Mouse (Mus musculus) spleen, adult 18-20 months (tissue): Measurements from ENCODE around the gene Trem1.

Experiments
- DNase-seq, 2 experiments: peaks; one replicate each; pipeline ENCODE4 v3.0.0; 2022; ENCODE audit warnings: mixed read lengths in 2 of 2

Trem1 gene

GRCm38 (mm10) chr17:48232518-48232917 lies at the start of gene Trem1:
Gene Trem1 (plus strand): TSS chr17:48232768.
- DNase-seq, result peak; percentile 10 to 11

- no peak for DNase-seq
Measured at GRCm38 (mm10) chr17:48185252-48185651, 47.3 kb upstream of the Trem1 start.

- no peak for DNase-seq
Measured at GRCm38 (mm10) chr17:48192366-48192765, 40.2 kb upstream of the Trem1 start.

GRCm38 (mm10) chr17:48203086-48203485 lies 29.5 kb upstream of the Trem1 start:
- no peak for DNase-seq

- DNase-seq, result no peak
Measured at GRCm38 (mm10) chr17:48212596-48212995, 20.0 kb upstream of the Trem1 start.

- no peak for DNase-seq
Measured at GRCm38 (mm10) chr17:48213511-48213910, 19.1 kb upstream of the Trem1 start.

GRCm38 (mm10) chr17:48215429-48215828 lies 17.1 kb upstream of the Trem1 start:
- DNase-seq, result no peak

GRCm38 (mm10) chr17:48230680-48231079 lies 1.9 kb upstream of the Trem1 start:
- DNase-seq, result no peak

GRCm38 (mm10) chr17:48233789-48234188 lies 1.2 kb downstream of the Trem1 start:
- no peak for DNase-seq

GRCm38 (mm10) chr17:48234550-48234949 lies 2.0 kb downstream of the Trem1 start:
- DNase-seq, result no peak

- DNase-seq, result no peak
Measured at GRCm38 (mm10) chr17:48235773-48236370, 3.3 kb downstream of the Trem1 start.

GRCm38 (mm10) chr17:48237621-48238020 lies 5.1 kb downstream of the Trem1 start:
- DNase-seq, result no peak

- DNase-seq, result no peak
Measured at GRCm38 (mm10) chr17:48247221-48247928, 14.8 kb downstream of the Trem1 start, which contains the start of gene Trem3. Gene Trem3 (plus strand): TSS chr17:48247777.

GRCm38 (mm10) chr17:48249039-48249438 lies 16.5 kb downstream of the Trem1 start:
- DNase-seq, result no peak

GRCm38 (mm10) chr17:48249501-48249900 lies 16.9 kb downstream of the Trem1 start:
- DNase-seq, result no peak

- no peak for DNase-seq
Measured at GRCm38 (mm10) chr17:48250631-48251030, 18.1 kb downstream of the Trem1 start.

- no peak for DNase-seq
Measured at GRCm38 (mm10) chr17:48256575-48256974, 24.0 kb downstream of the Trem1 start.

GRCm38 (mm10) chr17:48261868-48262267 lies 29.3 kb downstream of the Trem1 start:
- DNase-seq, result no peak

- no peak for DNase-seq
Measured at GRCm38 (mm10) chr17:48263741-48264362, 31.3 kb downstream of the Trem1 start, which contains the start of gene Treml4. Gene Treml4 (plus strand): TSS chr17:48264295.

- no peak for DNase-seq
Measured at GRCm38 (mm10) chr17:48264662-48265061, 32.1 kb downstream of the Trem1 start.

GRCm38 (mm10) chr17:48266138-48266537 lies 33.6 kb downstream of the Trem1 start:
- no peak for DNase-seq

GRCm38 (mm10) chr17:48266610-48267304 lies 34.2 kb downstream of the Trem1 start:
- DNase-seq, result no peak

- no peak for DNase-seq
Measured at GRCm38 (mm10) chr17:48267591-48267990, 35.0 kb downstream of the Trem1 start.
